Mouse (Mus musculus): Measurements from ENCODE around the gene Atp5e.

The Atp5e gene

DNA sequence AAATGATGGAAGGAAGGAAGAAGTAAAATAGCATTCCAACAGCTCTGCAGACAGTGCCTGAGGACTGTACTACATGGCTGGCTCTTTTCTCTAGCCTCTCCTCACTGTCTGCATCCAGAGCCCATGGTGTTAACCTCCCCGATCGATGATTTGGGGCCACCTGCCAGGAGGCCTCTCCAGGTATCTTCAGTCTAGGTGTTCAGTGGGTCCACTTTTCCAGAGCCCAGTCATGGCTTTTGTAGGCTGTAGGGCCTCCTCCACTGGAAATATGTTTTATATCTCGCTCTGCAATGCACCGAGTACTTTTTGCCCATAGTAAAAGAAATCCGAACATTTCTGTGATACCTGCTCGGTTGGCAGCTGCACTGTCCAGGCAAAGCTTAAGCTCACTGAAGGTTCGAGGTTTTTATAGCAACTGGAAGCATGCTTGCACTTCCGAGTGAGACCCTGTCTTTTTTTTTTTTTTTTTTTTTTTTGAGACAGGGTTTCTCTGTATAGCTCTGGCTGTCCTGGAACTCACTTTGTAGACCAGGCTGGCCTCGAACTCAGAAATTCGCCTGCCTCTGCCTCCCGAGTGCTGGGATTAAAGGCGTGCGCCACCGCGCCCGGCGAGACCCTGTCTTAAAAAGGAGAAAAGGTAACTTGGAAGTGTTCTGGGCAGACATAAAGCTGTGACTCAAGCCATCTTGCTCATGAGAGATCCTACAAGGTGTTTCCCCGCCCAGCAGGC lies 48.7 kb downstream of the Atp5e start:
- DNase-seq (ENCODE audit: low spot score): no peak

DNA sequence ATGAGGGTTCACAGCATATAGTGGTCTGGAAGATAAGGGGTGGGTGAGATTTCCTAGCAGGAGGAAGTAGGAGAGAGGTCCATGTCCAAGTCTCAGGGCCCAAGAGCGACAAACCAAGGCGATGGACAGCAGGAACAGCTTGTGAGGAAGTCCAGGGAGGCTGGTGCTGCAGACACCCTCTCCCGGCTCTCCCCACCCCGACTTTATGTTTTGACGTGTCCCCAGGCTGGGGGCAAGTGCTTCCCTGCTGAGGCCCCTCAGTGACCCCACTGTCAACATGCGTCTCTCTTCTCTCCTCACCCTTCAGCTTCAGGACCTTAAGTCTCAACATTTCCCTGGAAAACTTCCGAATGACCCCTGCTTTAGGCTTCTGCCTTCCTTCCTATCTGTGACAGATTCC lies 50.8 kb downstream of the Atp5e start:
- DNase-seq (ENCODE audit: low spot score): no peak

Measured in c-Kit-positive CD71-positive TER-119-positive erythroid progenitor cells, embryonic 14.5 days (primary cell).